Mouse (Mus musculus) bone marrow macrophage, adult 2 months (primary cell): ENCODE measurements at regions not wholly inside any gene's neighbourhood (a gene's known extent, or its start where the extent isn't known, plus 50 kb on each side); places are given as distances from the start of the nearest gene placed in this dataset.
"Not testable (repeated sequence)": the region's sequence is repeated elsewhere in the genome, so short reads cannot be mapped to it uniquely, and the experiment has no call there.

Experiments used
- CTCF ChIP-seq: IDR thresholded peaks from 2 replicates; pipeline ENCODE4 v1.5.1; 2012; ENCODE audit warnings: low read depth, mild to moderate bottlenecking, low read length, moderate library complexity
- POLR2A ChIP-seq: IDR thresholded peaks from 2 replicates; pipeline ENCODE4 v1.6.1; 2012; ENCODE audit warnings: mild to moderate bottlenecking, low read depth, low read length, borderline replicate concordance

DNA sequence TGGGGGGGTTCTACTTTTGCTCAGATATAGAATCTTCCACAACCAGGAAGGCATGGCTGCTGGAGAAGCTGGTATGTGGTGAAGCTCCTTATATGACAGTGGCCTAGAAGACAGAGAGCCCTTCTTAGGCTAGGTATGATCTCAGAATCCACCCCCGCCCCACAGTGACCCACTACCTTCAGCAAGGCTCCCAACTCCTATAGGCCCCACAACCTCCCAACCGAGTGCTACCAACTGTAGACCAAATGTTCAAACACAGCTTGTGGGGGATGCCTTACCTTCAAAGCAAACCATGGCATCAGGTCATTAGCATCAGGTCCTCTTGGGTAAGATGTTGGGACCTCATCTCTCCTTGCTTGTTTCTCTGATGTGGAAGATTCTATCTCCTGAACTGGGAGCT lies 70.6 kb upstream of the Gm21119 start:
- TF ChIP-seq POLR2A, CTCF: not testable (repeated sequence)
